Mouse (Mus musculus): ENCODE results near the gene Npw. TPM values are rescaled to one million over a fixed set of nuclear protein-coding genes. Genes with fewer than 3 reads are reported as not detected.

Gene Npw
- total and polyA plus RNA-seq, 2 experiments from 2014 or later: not detected

GRCm38 (mm10) chr17:24692385-24692784 lies 34.1 kb upstream of the Npw start:
- ATAC-seq (ENCODE audit: insufficient read depth, low read depth) (no peak), DNase-seq (ENCODE audit: low spot score) (no peak)
- H3K9ac ChIP-seq (replicated peaks; ENCODE audit: low read depth, low read length): no peak overlapping the region
- no peak overlapping the region for H3K4me2 ChIP-seq (ENCODE audit: low read depth, low read length)
- H3K36me3 ChIP-seq (replicated peaks; ENCODE audit: control insufficient read depth, insufficient read depth, low read length): no peaks in the 10 kb centered on the region
- no peak overlapping the region for H3K4me3 ChIP-seq (ENCODE audit: low read depth, low read length)
- no peak for TF ChIP-seq CTCF (IDR thresholded peaks at IDR 0.05; ENCODE audit: low read depth)
- TF ChIP-seq EP300 (IDR thresholded peaks at IDR 0.05; ENCODE audit: low read depth): no peak
- no peaks in the 10 kb centered on the region for H3K9me3 ChIP-seq (replicated peaks; ENCODE audit: control insufficient read depth, low read length)
- WGBS: 83% methylated on average over 5 of the region's 5 CpGs
- peaks cover 35% of the 10 kb centered on the region for H3K27me3 ChIP-seq (ENCODE audit: control insufficient read depth, insufficient read depth, low read length)
- H3K27ac ChIP-seq (ENCODE audit: low read depth): no peak overlapping the region
- H3K4me1 ChIP-seq (ENCODE audit: control insufficient read depth, insufficient read depth): peaks cover 23% of the 10 kb centered on the region

GRCm38 (mm10) chr17:24689251-24690081 lies 31.2 kb upstream of the Npw start, which contains the start of gene Syngr3:
Syngr3 (minus strand) TSS chr17:24689955.
- WGBS: 1% methylated on average over 47 of the region's 55 CpGs
- no peak for DNase-seq (ENCODE audit: low spot score)
- Histone ChIP-seq H3K4me1 (ENCODE audit: control insufficient read depth, insufficient read depth) (peaks cover 13% of the 10 kb centered on the region; the same call in 1 of the 2 replicates), H3K4me3 (ENCODE audit: low read depth, low read length) (peak within 1 kb of the TSS; percentile 44), H3K27me3 (ENCODE audit: control insufficient read depth, insufficient read depth, low read length) (peaks cover 44% of the 10 kb centered on the region), H3K9ac (replicated peaks; ENCODE audit: low read depth, low read length) (peak within 1 kb of the TSS; percentile 28; the same call in 1 of the 2 replicates), H3K27ac (ENCODE audit: low read depth) (no peak within 1 kb of the TSS), H3K4me2 (ENCODE audit: low read depth, low read length) (peak within 1 kb of the TSS; percentile 62), H3K9me3 (replicated peaks; ENCODE audit: control insufficient read depth, low read length) (no peaks in the 10 kb centered on the region), H3K36me3 (replicated peaks; ENCODE audit: control insufficient read depth, insufficient read depth, low read length) (no peaks in the 10 kb centered on the region)
- no peak for TF ChIP-seq EP300 (IDR thresholded peaks at IDR 0.05; ENCODE audit: low read depth)
- ATAC-seq (ENCODE audit: insufficient read depth, low read depth): no peak

GRCm38 (mm10) chr17:24687599-24687998 lies 29.3 kb upstream of the Npw start:
- H3K9ac ChIP-seq (replicated peaks; ENCODE audit: low read depth, low read length): peak overlapping the region; percentile 12; the same call in 1 of the 2 replicates

DNA sequence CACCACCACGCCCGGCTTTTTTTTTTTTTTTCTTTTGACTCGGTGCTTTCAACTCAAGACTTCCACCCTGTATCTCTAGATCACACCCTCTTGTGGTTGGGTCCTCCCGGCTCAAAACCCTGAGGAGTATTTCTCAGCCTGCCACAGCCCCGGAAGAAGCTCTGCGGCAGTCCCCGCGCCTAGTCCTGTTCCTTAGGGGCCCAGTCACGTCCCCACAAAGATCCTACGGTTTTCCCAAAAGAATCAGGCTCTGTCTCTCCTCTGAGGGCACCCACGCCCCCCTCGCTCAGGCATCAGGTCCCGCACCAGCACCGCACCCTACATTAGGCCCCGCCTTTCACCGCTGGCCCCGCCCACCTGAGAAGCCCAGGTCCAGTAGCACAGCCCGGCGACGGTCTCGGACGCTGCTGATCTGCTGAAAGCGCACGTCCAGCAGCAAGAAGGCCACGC lies 28.9 kb upstream of the Npw start:
- Histone ChIP-seq H3K4me2 (ENCODE audit: low read depth, low read length) (peak overlapping the region; percentile 58), H3K27ac (ENCODE audit: low read depth) (no peak overlapping the region), H3K36me3 (replicated peaks; ENCODE audit: control insufficient read depth, insufficient read depth, low read length) (peaks cover 5% of the 10 kb centered on the region; the same call in 1 of the 2 replicates), H3K9me3 (replicated peaks; ENCODE audit: control insufficient read depth, low read length) (no peaks in the 10 kb centered on the region), H3K27me3 (ENCODE audit: control insufficient read depth, insufficient read depth, low read length) (peaks cover 44% of the 10 kb centered on the region), H3K4me3 (ENCODE audit: low read depth, low read length) (peak overlapping the region; percentile 39), H3K4me1 (ENCODE audit: control insufficient read depth, insufficient read depth) (peaks cover 13% of the 10 kb centered on the region; the same call in 1 of the 2 replicates), H3K9ac (replicated peaks; ENCODE audit: low read depth, low read length) (peak overlapping the region; percentile 12; the same call in 1 of the 2 replicates)
- TF ChIP-seq CTCF (IDR thresholded peaks at IDR 0.05; ENCODE audit: low read depth) (no peak), EP300 (IDR thresholded peaks at IDR 0.05; ENCODE audit: low read depth) (no peak)
- ATAC-seq (ENCODE audit: insufficient read depth, low read depth) (peak; percentile 55), DNase-seq (ENCODE audit: low spot score) (no peak)
- 3% methylated on average over 24 of the region's 25 CpGs for WGBS

More at GRCm38 (mm10) chr17:24687599-24687998, 29.3 kb upstream of the Npw start:
- no peak for DNase-seq (ENCODE audit: low spot score)
- peaks cover 13% of the 10 kb centered on the region; the same call in 1 of the 2 replicates for H3K4me1 ChIP-seq (ENCODE audit: control insufficient read depth, insufficient read depth)
- ATAC-seq (ENCODE audit: insufficient read depth, low read depth): no peak
- 24% methylated on average over 23 of the region's 23 CpGs for WGBS
- no peak for TF ChIP-seq CTCF (IDR thresholded peaks at IDR 0.05; ENCODE audit: low read depth)
- no peak for TF ChIP-seq EP300 (IDR thresholded peaks at IDR 0.05; ENCODE audit: low read depth)
- 0 out of 2 replicates have a peak, but pooled peaks cover under 1% of the 10 kb centered on the region for H3K36me3 ChIP-seq (replicated peaks; ENCODE audit: control insufficient read depth, insufficient read depth, low read length)
- H3K27me3 ChIP-seq (ENCODE audit: control insufficient read depth, insufficient read depth, low read length): peaks cover 44% of the 10 kb centered on the region
- peak overlapping the region; percentile 58 for H3K4me2 ChIP-seq (ENCODE audit: low read depth, low read length)
- H3K9me3 ChIP-seq (replicated peaks; ENCODE audit: control insufficient read depth, low read length): no peaks in the 10 kb centered on the region
- H3K4me3 ChIP-seq (ENCODE audit: low read depth, low read length): peak overlapping the region; percentile 39
- H3K27ac ChIP-seq (ENCODE audit: low read depth): no peak overlapping the region

DNA sequence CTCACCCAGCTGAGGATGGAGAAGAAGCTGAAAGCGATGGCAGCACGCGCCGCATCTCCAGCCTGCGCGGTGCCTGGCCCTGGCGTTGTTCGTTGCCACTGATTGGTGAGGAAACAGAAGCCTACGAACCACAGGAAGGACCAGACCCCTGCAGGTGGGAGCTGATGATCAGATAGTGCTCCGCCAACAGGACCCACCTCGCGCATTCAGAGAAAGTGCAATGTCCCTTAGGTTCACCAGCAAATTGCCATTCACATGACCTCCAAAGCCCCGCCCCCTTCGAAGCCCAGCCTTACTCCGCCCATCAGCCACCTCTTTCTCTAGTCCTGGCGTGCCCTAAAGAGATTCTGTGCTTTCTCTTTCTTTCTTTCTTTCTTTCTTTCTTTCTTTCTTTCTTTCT lies 28.3 kb upstream of the Npw start:
- Histone ChIP-seq H3K4me2 (ENCODE audit: low read depth, low read length) (peak overlapping the region; percentile 39; the same call in 1 of the 2 replicates), H3K4me1 (ENCODE audit: control insufficient read depth, insufficient read depth) (peaks cover 13% of the 10 kb centered on the region; the same call in 1 of the 2 replicates), H3K27me3 (ENCODE audit: control insufficient read depth, insufficient read depth, low read length) (peaks cover 44% of the 10 kb centered on the region), H3K4me3 (ENCODE audit: low read depth, low read length) (no peak overlapping the region), H3K36me3 (replicated peaks; ENCODE audit: control insufficient read depth, insufficient read depth, low read length) (peaks cover 9% of the 10 kb centered on the region; the same call in 1 of the 2 replicates), H3K9ac (replicated peaks; ENCODE audit: low read depth, low read length) (no peak overlapping the region), H3K27ac (ENCODE audit: low read depth) (no peak overlapping the region), H3K9me3 (replicated peaks; ENCODE audit: control insufficient read depth, low read length) (no peaks in the 10 kb centered on the region)
- 36% methylated on average over 16 of the region's 16 CpGs for WGBS
- TF ChIP-seq CTCF (IDR thresholded peaks at IDR 0.05; ENCODE audit: low read depth): no peak
- no peak for TF ChIP-seq EP300 (IDR thresholded peaks at IDR 0.05; ENCODE audit: low read depth)
- DNase-seq (ENCODE audit: low spot score) (no peak), ATAC-seq (ENCODE audit: insufficient read depth, low read depth) (0 out of 2 replicates have a peak, but pooled peaks have one; percentile 37)
